Mouse (Mus musculus) lung, postnatal 4 days (tissue): ENCODE data around the gene Mtr.
"Not testable (repeated sequence)": the region's sequence is repeated elsewhere in the genome, so short reads cannot be mapped to it uniquely, and the experiment has no call there.

Source experiments
- DNase-seq, 2 experiments: peaks; one replicate each; pipeline ENCODE4 v3.0.0; 2021

Mtr gene

DNA sequence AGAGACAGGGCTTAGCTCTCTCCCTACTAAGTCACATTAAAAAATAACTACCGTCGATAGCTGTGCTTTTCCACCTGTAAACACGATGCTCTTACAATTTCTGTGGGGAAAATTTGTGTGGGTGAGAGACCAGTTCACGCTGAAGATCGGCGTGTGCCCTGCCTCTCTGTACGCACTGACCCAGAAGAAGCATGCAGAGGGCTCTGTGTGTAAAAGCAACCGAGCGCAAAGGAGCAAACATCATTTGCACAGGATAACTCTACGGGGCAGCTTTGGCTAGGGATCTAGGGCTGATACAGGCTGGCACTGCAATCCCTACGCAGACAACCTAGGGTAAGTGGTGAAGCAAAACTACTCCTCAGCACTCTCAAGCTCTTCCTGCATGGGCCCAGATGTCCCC is 104.0 kb downstream of the Mtr start:
- DNase-seq = no peak

DNA sequence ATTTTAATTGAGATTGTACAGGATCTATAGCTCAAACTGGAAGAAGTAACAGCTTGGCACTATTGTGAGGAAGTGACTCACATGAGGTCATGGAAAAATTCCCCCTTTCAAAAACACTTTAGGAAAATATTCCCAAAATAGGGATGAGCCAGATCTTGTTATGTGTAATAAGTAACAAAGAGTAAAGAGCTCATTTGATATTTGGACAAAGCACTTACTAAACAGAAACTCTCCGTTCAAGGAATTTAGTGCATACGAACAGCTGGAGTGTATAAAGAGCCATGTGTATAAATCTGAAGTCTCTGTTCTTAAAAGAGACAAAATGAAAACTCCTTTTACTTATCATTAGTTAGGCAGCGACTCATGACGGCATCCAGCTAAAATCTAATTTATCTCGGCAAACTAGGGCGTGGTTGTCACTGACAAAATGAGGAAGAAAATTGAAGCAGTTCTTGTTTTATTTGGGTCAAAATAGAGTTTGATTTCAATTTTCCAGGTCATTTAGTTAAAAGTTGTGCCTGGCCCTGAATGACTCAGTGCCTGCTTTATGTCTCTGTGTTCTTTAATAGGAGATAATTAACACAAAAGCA is 110.9 kb downstream of the Mtr start:
- no peak for DNase-seq

DNA sequence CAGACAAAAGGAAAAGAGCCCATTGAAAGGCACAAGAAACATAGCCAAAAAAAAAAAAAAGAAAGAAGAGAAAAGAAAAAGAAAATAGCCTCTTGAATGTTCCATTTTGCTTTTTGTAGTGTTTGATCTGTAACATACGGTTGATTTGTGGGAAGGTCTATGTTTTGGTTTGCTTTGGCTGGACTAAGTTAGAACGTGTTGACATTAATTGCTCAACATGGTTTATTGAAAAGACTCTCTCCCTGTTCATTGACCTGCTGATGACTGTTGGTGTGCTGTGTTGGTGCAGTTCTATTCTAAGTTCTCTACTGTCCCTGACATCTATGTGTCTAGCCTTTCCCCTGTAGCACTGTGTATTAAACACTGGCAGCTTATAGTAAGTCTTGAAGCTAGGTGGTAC is 111.5 kb downstream of the Mtr start:
- DNase-seq = no peak

DNA sequence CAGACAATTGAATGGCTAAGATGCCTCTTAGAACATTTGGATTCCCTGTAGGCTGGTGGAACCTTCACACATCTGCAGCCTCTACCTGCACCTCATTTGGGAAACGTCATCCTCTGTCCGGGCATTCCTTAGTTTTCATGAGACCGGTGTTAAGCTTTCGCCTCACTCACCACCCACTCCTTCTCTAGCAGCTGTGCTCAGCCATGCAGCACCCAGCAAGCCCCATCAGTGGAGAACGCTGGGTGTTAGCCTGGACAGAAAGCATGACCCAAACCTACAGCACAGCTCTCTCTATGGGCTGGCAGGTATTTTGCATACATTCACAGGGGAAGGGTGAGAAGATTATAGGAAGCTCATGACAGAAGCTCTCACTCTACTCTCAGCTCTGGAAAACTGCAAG is 114.6 kb downstream of the Mtr start:
- no peak for DNase-seq

DNA sequence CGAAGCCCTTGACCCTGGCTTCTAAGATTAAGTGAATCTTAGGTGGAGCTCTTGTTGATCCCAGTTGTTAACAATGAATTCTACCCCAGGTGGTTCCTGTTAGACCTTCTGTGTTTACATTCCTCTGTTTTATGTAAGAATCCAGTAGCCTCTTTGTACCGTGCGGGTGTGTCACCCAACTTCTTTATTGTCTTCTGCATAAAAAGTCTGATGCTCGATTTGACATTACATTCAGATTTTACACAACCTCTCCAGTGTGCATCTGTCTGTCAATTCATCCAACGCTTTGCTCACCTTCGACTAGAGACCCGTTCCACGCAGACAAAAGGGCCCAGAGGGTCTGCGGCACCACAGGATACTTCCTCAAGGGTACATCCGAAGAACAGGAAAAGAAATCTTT is 121.5 kb downstream of the Mtr start:
- not testable (repeated sequence) for DNase-seq

DNA sequence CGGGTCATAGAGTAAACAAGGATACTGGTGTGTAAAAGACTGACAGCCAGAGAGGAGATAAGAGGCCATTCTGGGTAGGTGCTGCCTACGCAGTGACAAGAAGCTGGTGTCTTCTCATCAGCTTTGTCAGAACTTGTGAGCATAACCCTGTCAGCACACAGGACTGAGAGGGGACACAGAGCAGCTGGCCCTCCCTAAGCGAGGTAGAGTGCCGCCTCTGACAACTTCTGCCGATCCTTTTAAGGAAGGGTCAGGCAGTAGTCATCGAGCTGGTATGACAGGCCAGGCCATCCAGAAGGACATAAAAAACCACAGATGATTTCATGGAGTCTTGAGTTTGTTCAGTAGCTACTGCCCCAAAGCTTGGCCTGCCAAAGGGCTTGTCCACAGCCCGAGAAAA is 124.4 kb downstream of the Mtr start:
- DNase-seq = peak; percentile 27 to 63
